Mouse (Mus musculus): Measurements from ENCODE around the gene Pax8. TPM values are rescaled to one million over a fixed set of nuclear protein-coding genes. Genes with fewer than 3 reads are reported as not detected.

The Pax8 gene
- total and polyA plus RNA-seq, 3 experiments = 0.17 to 0.60 TPM; not detected in 1

GRCm38 (mm10) chr2:24384393-24384792 is 91.0 kb downstream of the Pax8 start:
- Histone ChIP-seq H3K4me1 (ENCODE audit: control insufficient read depth in 1 of 2, insufficient read depth in 2 of 2) (peaks cover 27 to 52% of the 10 kb centered on the region in 2 experiments), H3K27me3 (replicated peaks) (no peaks in the 10 kb centered on the region), H3K4me2 (ENCODE audit: insufficient read depth, low read depth, poor library complexity, severe bottlenecking) (peak overlapping the region; percentile 63), H3K9me3 (replicated peaks; ENCODE audit: low read length) (no peaks in the 10 kb centered on the region), H3K27ac (ENCODE audit: insufficient read depth, low read depth) (peak overlapping the region; percentile 76), H3K4me3 (replicated peaks in 1 of 3; ENCODE audit: low read depth in 2 of 3, low read length in 2 of 3, poor library complexity in 1 of 3) (peak overlapping the region in 2 of 3 experiments; percentile 71 to 94), H3K9ac (ENCODE audit: insufficient read depth, low read depth) (peak overlapping the region; percentile 43), H3K79me2 (replicated peaks; ENCODE audit: control insufficient read depth, extremely low read depth, insufficient read depth, poor library complexity, severe bottlenecking) (peaks cover 38% of the 10 kb centered on the region), H3K36me3 (replicated peaks in 1 of 2; ENCODE audit: control insufficient read depth in 1 of 2, insufficient read depth in 1 of 2, low read length in 1 of 2) (peaks cover 12 to 20% of the 10 kb centered on the region in 2 experiments)
- TF ChIP-seq TCF12 (IDR thresholded peaks at IDR 0.05; ENCODE audit: low read depth, low read length) (no peak), POLR2A (IDR thresholded peaks at IDR 0.05; ENCODE audit: low read depth, low read length) (no peak), ZKSCAN1 (IDR thresholded peaks at IDR 0.05; ENCODE audit: borderline replicate concordance, low read depth, low read length) (no peak)
- dilution Hi-C loops (cut with MboI; ENCODE audit: extremely low pct_ligation_motif_present, extremely low pct_unique_long_range_greater_than_20kb, low sequenced_read_pairs) = no loop called here
- DNase-seq (ENCODE audit: extremely low read depth) = no peak
- in situ Hi-C loops (cut with MboI; ENCODE audit: low pct_ligation_motif_present, low pct_unique_long_range_greater_than_20kb, low sequenced_read_pairs) = no loop called here

DNA sequence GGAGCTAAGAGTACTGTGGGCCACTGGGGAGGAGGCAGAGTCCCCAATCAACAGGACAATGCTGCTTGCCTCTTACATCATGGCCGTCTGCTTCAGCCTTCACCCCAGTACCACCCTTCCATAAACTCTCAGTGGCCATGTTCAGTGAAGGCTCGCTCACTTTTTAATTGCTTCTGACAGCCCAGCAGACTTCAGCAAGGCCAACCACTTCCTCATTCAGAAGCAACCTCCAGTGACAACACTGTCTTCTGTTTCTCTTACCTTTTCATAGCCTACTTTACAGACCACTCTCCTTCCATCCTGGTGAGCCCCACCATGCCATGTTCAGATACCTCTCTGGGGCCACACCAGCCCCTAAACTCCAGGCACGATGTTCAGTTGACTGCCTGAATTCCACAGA is 91.8 kb downstream of the Pax8 start:
- TF ChIP-seq UBTF (IDR thresholded peaks at IDR 0.05; ENCODE audit: low read depth, low read length) (no peak), ZMIZ1 (IDR thresholded peaks at IDR 0.05; ENCODE audit: low read depth, low read length) (no peak), ELF1 (IDR thresholded peaks at IDR 0.05; ENCODE audit: low read depth, low read length) (0 out of 2 replicates have a peak, but pooled peaks have one; percentile 34), NELFE (IDR thresholded peaks at IDR 0.05; ENCODE audit: low read depth, low read length) (peak; percentile 26; the same call in 1 of the 2 replicates), RCOR1 (conservative IDR thresholded peaks at IDR 0.05; ENCODE audit: low read depth, low read length) (no peak), RAD21 (IDR thresholded peaks at IDR 0.05; ENCODE audit: low read depth, low read length) (no peak)
- no peak overlapping the region; the same call in 1 of the 2 replicates for H3K9ac ChIP-seq (ENCODE audit: insufficient read depth, low read depth)

GRCm38 (mm10) chr2:24382456-24383230 is 92.8 kb downstream of the Pax8 start:
- peak; percentile 36; the same call in 1 of the 2 replicates for TF ChIP-seq ELF1 (IDR thresholded peaks at IDR 0.05; ENCODE audit: low read depth, low read length)
- TF ChIP-seq KAT2A (IDR thresholded peaks at IDR 0.05; ENCODE audit: insufficient replicate concordance, low read length) = no peak
- H3K9me3 ChIP-seq (replicated peaks; ENCODE audit: low read length) = no peaks in the 10 kb centered on the region
- DNase-seq (ENCODE audit: extremely low read depth) = no peak
- H3K4me2 ChIP-seq (ENCODE audit: insufficient read depth, low read depth, poor library complexity, severe bottlenecking) = no peak overlapping the region
- peaks cover 0 to 9% of the 10 kb centered on the region in 2 experiments for H3K36me3 ChIP-seq (replicated peaks in 1 of 2; ENCODE audit: control insufficient read depth in 1 of 2, insufficient read depth in 1 of 2, low read length in 1 of 2)
- no peak overlapping the region for H3K27ac ChIP-seq (ENCODE audit: insufficient read depth, low read depth)
- no peak overlapping the region for H3K4me3 ChIP-seq (replicated peaks in 1 of 3; ENCODE audit: low read depth in 2 of 3, low read length in 2 of 3, poor library complexity in 1 of 3)
- peaks cover 21% of the 10 kb centered on the region for H3K79me2 ChIP-seq (replicated peaks; ENCODE audit: control insufficient read depth, extremely low read depth, insufficient read depth, poor library complexity, severe bottlenecking)
- peaks cover 18 to 34% of the 10 kb centered on the region in 2 experiments for H3K4me1 ChIP-seq (ENCODE audit: control insufficient read depth in 1 of 2, insufficient read depth in 2 of 2)
- in situ Hi-C loops (cut with MboI; ENCODE audit: low pct_ligation_motif_present, low pct_unique_long_range_greater_than_20kb, low sequenced_read_pairs) = no loop called here
- dilution Hi-C loops (cut with MboI; ENCODE audit: extremely low pct_ligation_motif_present, extremely low pct_unique_long_range_greater_than_20kb, low sequenced_read_pairs) = no loop called here
- H3K27me3 ChIP-seq (replicated peaks) = no peaks in the 10 kb centered on the region
- H3K9ac ChIP-seq (ENCODE audit: insufficient read depth, low read depth) = no peak overlapping the region

More for the DNA sequence above, 91.8 kb downstream of the Pax8 start:
- H3K4me3 ChIP-seq (replicated peaks in 1 of 3; ENCODE audit: low read depth in 2 of 3, low read length in 2 of 3, poor library complexity in 1 of 3) = no peak overlapping the region
- H3K79me2 ChIP-seq (replicated peaks; ENCODE audit: control insufficient read depth, extremely low read depth, insufficient read depth, poor library complexity, severe bottlenecking) = peaks cover 31% of the 10 kb centered on the region
- dilution Hi-C loops (cut with MboI; ENCODE audit: extremely low pct_ligation_motif_present, extremely low pct_unique_long_range_greater_than_20kb, low sequenced_read_pairs) (no loop called here), in situ Hi-C loops (cut with MboI; ENCODE audit: low pct_ligation_motif_present, low pct_unique_long_range_greater_than_20kb, low sequenced_read_pairs) (no loop called here)
- H3K4me1 ChIP-seq (ENCODE audit: control insufficient read depth in 1 of 2, insufficient read depth in 2 of 2) = peaks cover 27 to 44% of the 10 kb centered on the region in 2 experiments
- no peaks in the 10 kb centered on the region for H3K27me3 ChIP-seq (replicated peaks)
- H3K9me3 ChIP-seq (replicated peaks; ENCODE audit: low read length) = no peaks in the 10 kb centered on the region
- DNase-seq (ENCODE audit: extremely low read depth) = peak; percentile 24
- no peak overlapping the region; the same call in 1 of the 2 replicates for H3K4me2 ChIP-seq (ENCODE audit: insufficient read depth, low read depth, poor library complexity, severe bottlenecking)
- no peak overlapping the region for H3K27ac ChIP-seq (ENCODE audit: insufficient read depth, low read depth)
- H3K36me3 ChIP-seq (replicated peaks in 1 of 2; ENCODE audit: control insufficient read depth in 1 of 2, insufficient read depth in 1 of 2, low read length in 1 of 2) = peaks cover 8 to 16% of the 10 kb centered on the region in 2 experiments
